Mouse (Mus musculus): ENCODE measurements around the gene Gpr65.

DNA sequence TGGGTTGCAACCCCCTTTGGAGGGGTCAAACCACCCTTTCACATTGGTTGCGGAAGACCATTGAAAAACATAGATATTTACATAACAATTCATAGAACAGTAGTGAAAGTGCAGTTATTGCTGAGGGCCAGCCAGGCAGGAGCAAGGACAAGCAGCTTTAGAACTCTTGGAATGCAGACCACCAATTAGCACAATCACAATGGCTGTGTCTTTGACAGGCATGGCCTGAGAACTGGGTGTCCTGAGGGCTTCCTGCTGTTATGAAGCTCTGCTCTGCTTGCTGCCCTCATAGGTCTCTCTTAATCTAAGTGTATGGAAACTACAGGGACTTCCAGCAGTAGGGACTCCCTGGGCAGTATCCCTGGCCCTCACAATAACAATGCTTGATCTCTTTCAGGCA lies 34.6 kb downstream of the Gpr65 start:
- TF ChIP-seq CTCF (IDR thresholded peaks at IDR 0.05 in 2 of 3, conservative IDR thresholded peaks at IDR 0.05 in 1 of 3; ENCODE audit: control insufficient read depth in 1 of 3, insufficient read depth in 1 of 3, low read depth in 2 of 3, low read length in 3 of 3, poor library complexity in 1 of 3, severe bottlenecking in 1 of 3) (no peak), POLR2A (IDR thresholded peaks at IDR 0.05; ENCODE audit: control insufficient read depth in 1 of 2, insufficient read depth in 1 of 2, low read depth in 1 of 2, low read length in 2 of 2, poor library complexity in 1 of 2) (no peak), TCF12 (IDR thresholded peaks at IDR 0.05; ENCODE audit: low read depth, low read length) (no peak), JUND (IDR thresholded peaks at IDR 0.05; ENCODE audit: low read depth, low read length) (no peak), CHD2 (IDR thresholded peaks at IDR 0.05; ENCODE audit: low read length) (no peak), E2F4 (IDR thresholded peaks at IDR 0.05; ENCODE audit: borderline replicate concordance, low read depth, low read length) (no peak), EP300 (IDR thresholded peaks at IDR 0.05; ENCODE audit: low read depth in 1 of 2, low read length in 2 of 2) (no peak), UBTF (IDR thresholded peaks at IDR 0.05; ENCODE audit: borderline replicate concordance, insufficient read depth, low read depth, low read length) (no peak), MAX (IDR thresholded peaks at IDR 0.05; ENCODE audit: low read length) (no peak), ZNF384 (IDR thresholded peaks at IDR 0.05; ENCODE audit: low read depth, low read length) (no peak), POLR2AphosphoS2 (IDR thresholded peaks at IDR 0.05; ENCODE audit: low read length) (no peak)
